Mouse (Mus musculus) olfactory bulb, adult 2 months (tissue): ENCODE measurements at regions not wholly inside any gene's neighbourhood (a gene's known extent, or its start where the extent isn't known, plus 50 kb on each side); places are given as distances from the start of the nearest gene placed in this dataset.

Source experiments
- CTCF ChIP-seq: fragments of 200-500 bp; IDR thresholded peaks from 2 replicates; pipeline ENCODE4 v1.5.1; 2012; ENCODE audit warnings: low read depth, mild to moderate bottlenecking, low read length, moderate library complexity; ENCODE audit not compliant: insufficient read depth
- POLR2A ChIP-seq: fragments of 200-500 bp; IDR thresholded peaks from 2 replicates; pipeline ENCODE4 v1.6.1; 2012; ENCODE audit warnings: mild to moderate bottlenecking, low read depth, low read length, moderate library complexity; ENCODE audit not compliant: insufficient read depth

GRCm38 (mm10) chr3:40226772-40227171 lies 304.3 kb upstream of the Intu start:
- no peak for TF ChIP-seq CTCF
- no peak for TF ChIP-seq POLR2A
